Mouse (Mus musculus) G1E (cell line): ENCODE results near the gene Fam69b.

Source experiments
- CTCF ChIP-seq: IDR thresholded peaks from 2 replicates; pipeline ENCODE4 v1.5.1; 2012; ENCODE audit warnings: low read depth, low read length, inconsistent platforms, mixed read lengths
- GATA1 ChIP-seq: IDR thresholded peaks from 2 replicates; pipeline ENCODE4 v1.6.1; 2012; ENCODE audit warnings: borderline replicate concordance, low read length, inconsistent platforms, mixed read lengths
- GATA2 ChIP-seq: IDR thresholded peaks from 2 replicates; pipeline ENCODE4 v1.6.1; 2012; ENCODE audit warnings: low read depth, low read length, inconsistent platforms, borderline replicate concordance
- POLR2AphosphoS5 ChIP-seq: IDR thresholded peaks from 2 replicates; pipeline ENCODE4 v1.6.1; 2012; ENCODE audit warnings: low read depth, low read length, inconsistent platforms; ENCODE audit not compliant: insufficient replicate concordance
- TAL1 ChIP-seq: conservative IDR thresholded peaks from 2 replicates; pipeline ENCODE4 v1.6.1; 2012; ENCODE audit warnings: low read depth, low read length, inconsistent platforms, mixed read lengths

DNA sequence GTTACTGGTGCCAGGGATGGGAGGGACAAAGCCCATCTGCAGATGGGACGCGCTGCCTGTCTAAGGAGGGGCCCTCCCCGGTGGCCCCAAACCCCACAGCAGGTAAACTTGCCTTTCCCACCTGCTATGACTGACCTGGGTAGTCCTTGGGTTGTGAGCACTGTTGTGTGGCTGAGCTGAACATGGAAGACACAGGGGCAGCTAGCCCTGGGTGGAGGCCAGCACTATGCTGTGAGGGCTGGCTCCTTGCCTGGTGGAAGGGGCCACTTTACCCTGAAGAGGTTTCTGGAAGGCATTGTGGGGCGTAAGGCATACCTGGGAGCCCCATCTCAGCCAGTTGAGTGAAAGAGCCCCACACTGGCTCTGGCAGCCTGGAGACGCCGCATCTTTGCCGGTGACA lies 37.3 kb upstream of the Fam69b start:
- TF ChIP-seq CTCF (no peak), TAL1 (no peak), GATA2 (no peak), GATA1 (no peak), POLR2AphosphoS5 (no peak)
